Mouse (Mus musculus): ENCODE data around the gene Angptl6. TPM values are rescaled to one million over a fixed set of nuclear protein-coding genes. Genes with fewer than 3 reads are reported as not detected.
"Not testable (repeated sequence)": the region's sequence is repeated elsewhere in the genome, so short reads cannot be mapped to it uniquely, and the experiment has no call there.

The Angptl6 gene
- total RNA-seq, 2 experiments from 2014 or later, result 3.2 to 3.6 TPM

DNA sequence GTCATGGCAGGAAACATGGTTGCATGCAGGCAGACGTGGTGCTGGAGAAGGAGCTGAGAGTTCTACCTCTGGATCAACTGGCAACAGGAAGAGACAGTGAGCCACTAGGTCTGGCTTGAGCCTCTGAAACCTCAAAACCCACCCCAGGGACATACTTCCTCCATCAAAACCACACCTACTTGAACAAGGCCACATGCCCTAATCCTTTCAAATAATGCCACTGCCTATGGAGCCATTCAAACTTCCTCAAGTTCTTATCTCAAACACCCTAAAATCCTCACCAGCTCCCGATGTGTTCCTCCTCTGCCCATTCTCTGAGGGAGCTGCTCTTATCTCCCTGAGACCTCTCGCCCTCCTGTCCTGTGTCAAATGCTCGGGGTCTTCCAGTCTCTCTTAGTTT is 37.3 kb downstream of the Angptl6 start:
- DNase-seq (ENCODE audit: low spot score in 2 of 2), result no peak

DNA sequence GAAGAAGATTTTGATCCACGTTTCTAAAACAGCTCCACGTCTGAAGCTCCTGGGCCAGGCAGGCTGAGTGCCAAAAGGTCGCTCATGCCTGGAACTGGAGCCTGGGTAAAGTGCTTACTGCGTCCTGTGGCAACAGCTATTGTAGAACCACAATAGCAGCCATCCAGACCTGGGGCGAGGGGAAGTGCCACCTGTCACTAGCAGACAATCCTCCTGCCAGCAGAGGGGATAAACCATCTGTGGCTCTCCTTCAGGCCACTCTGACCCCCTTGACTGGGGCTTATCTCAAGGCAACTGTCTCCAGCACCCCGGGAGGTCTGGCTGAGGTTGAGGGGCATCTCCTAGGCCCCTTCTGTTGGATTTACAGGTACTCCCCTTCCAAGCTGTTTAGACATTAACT is 40.6 kb downstream of the Angptl6 start:
- no peak for DNase-seq (ENCODE audit: low spot score in 2 of 2)

DNA sequence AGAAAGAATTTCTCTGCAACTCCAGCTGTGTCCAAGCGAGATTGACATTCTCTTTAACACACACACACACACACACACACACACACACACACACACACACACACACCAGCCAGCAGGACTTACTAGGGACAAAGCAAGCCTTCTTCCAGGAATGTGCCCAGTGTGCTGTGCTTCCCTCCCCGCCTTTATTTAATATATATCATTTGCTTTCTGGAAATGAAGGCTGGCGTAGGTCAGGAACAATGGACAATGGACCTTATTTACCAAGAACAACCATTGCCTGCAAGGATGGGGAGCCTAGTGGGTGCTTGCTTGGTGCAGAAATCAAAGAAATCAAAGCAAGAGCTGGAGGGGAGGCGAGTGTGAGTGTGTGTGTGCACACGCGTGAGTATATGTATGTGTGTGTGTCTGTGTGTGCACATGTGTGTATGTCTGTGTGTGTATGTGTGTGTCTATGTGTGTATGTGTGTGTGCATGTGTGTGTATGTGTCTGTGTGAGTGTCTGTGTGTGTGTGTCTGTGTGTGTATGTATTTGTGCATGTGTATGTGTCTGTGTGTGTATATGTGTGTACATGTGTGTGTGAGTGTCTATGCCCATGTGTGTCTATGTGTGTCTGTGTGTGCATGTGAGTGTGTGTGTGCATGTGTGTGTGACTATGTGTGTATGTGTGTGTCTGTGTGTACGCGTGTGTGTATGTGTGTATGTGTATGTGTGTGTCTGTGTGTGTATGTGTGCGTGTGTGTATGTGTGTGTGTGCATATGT is 42.2 kb downstream of the Angptl6 start:
- DNase-seq (ENCODE audit: low spot score in 2 of 2), result no peak

DNA sequence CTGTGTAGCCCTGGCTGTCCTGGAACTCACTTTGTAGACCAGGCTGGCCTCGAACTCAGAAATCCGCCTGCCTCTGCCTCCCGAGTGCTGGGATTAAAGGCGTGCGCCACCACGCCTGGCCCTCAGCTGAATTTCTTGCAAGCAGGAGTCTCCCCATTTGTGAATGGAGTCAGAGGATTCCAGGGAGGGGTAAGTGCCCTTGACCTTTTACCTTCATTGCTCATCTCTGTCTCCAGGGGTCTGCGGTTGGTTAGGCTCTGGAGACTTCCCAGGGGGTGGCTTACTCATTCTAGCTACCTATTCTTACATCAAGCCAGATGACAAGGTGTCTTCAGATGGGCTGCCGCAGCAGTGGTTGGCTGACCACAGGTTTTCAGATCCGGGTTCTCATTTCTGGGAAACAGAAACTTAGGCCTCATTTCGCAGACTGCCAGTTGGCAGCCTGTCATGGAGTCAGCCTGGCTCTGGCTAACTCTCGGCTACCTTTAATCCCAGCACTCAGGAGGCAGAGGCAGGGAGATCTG is 44.0 kb downstream of the Angptl6 start:
- DNase-seq (ENCODE audit: low spot score in 2 of 2), result not testable (repeated sequence)

DNA sequence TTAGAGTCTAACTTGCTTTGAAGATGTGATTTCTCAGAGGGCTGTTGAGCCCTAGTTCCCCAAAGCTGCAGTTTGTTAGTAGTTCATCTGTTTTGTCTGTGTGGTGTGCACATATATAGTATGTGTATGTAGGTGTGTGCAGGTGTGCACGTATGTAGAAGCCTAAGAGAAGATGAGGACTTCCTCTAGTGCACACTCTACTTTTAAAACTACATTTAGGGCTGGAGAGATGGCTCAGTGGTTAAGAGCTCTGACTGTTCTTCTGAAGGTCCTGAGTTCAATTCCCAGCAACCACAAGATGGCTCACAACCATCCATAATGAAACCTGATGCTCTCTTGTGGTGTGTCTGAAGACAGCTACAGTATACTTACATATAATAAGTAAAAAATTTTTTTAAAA is 44.6 kb downstream of the Angptl6 start:
- no peak for DNase-seq (ENCODE audit: low spot score in 2 of 2)

DNA sequence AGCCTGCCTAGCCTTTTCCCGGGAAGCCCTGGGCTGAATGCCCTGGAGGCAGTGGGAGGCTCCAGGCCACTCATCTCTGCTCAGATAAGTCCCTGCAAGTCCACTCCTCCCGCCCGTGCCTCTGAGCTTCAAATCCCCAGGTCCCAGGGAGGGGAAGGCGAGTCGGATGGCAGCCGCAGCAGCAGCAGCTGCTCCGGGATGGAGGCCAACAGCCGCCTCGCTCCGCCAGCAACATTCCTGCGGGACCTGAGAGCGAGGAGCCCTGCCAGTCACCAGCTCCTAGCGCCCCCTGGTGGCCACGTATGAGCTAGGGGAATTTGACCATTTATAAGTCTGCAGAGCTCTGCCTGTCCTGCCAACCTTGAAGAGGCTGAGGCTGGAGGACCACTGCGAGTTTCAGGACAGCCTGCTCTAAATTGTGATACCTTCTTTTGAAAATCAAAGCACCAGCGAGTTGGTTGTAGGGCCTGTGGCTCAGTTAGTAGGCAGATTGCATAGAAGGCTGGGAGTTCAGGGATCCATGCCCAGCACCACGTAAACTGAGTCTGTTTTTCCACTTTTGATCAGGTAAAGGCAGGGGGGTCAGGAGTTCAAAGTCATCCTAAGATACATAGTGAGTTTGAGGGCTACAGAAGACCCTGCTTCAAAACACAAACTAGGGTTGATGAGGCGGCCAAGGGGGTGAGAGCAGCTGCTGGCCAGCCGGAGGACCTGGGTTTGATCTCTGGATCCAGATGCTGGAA is 48.5 kb downstream of the Angptl6 start:
- DNase-seq (ENCODE audit: low spot score in 2 of 2), result peak; percentile 95

DNA sequence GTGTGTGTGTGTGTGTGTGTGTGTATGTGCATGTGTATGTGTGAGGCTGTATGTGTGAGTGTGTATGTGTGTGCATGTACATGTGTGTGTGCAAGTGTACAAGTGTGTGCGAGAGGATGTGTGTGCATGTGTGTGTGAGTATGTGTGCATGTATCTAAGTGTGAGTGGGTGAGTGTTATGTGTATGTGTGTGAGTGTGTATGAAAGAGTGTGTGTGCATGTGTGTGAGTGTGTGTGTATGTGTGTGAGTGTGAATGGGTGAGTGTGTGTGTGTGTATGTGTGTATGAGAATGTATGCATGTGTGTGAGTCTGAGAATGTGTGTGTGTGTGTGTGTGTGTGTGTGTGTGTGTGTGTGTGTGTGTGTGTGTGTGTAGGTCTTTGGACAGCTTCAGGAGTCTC is 51.4 kb downstream of the Angptl6 start:
- DNase-seq (ENCODE audit: low spot score in 2 of 2), result no peak

DNA sequence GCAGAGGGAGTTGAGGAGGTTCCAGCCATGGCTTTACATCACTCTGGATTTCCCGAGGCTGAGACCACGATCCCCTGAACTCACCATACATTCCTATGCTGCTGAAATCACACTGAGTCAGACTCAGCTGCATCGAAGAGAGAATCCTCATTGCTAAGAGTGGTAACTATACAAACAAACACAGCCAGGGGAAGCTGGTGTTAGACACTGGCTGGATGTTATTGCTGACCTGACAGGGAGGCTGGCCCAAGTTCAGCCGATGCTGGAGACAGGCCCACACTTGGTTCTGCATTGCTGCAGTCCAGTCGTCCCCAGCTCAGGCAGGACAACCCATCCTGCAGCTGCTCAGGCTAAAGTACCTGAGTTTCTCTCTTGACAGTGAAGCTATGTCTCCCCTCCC is 53.7 kb downstream of the Angptl6 start:
- DNase-seq (ENCODE audit: low spot score in 2 of 2), result no peak

Small RNAs within 50 kb of the gene (microRNA-seq; reads per million reads assigned to microRNA genes)
- gene Mir7081 (ENCODE audit: borderline number of aligned reads in 2 of 2), result 0 to 2.8 reads per million in 2 experiments

Other genes with a start within 250 kb of the Angptl6 start
- gene Ubl5, start 236.8 kb downstream of the Angptl6 start, total RNA-seq (2021), result 100 to 1,000 TPM; 352 to 436 TPM
- 10 to 100 TPM; 18.3 to 19.4 TPM for gene Fbxl12, start 235.0 kb downstream of the Angptl6 start, total RNA-seq (2021)
- gene Pin1, start 227.6 kb downstream of the Angptl6 start, total RNA-seq (2021), result 10 to 100 TPM; 24.9 to 27.7 TPM
- gene Olfm2, start 133.4 kb downstream of the Angptl6 start, total RNA-seq (2021), result under 1 TPM; 0.53 to 0.58 TPM
- gene Col5a3, start 64.7 kb downstream of the Angptl6 start, total RNA-seq (2021), result 100 to 1,000 TPM; 123 to 412 TPM
- not detected for gene Rdh8, start 61.2 kb downstream of the Angptl6 start, total RNA-seq (2021)
- gene A230050P20Rik, start 11.1 kb downstream of the Angptl6 start, total RNA-seq (2021), result 10 to 100 TPM; 14.7 to 17.5 TPM
- gene Ppan, start 8.4 kb upstream of the Angptl6 start, total RNA-seq (2021), result 10 to 100 TPM; 39.8 to 41.1 TPM
- gene Eif3g, start 18.9 kb upstream of the Angptl6 start, total RNA-seq (2021), result 100 to 1,000 TPM; 156 to 162 TPM
- 10 to 100 TPM; 33.6 to 34.9 TPM for gene Dnmt1, start 80.2 kb upstream of the Angptl6 start, total RNA-seq (2021)
- gene S1pr2, start 97.1 kb upstream of the Angptl6 start, total RNA-seq (2021), result 10 to 100 TPM; 18.3 to 22.0 TPM
- gene Mrpl4, start 123.0 kb upstream of the Angptl6 start, total RNA-seq (2021), result 100 to 1,000 TPM; 122 to 124 TPM
- 10 to 100 TPM in 1 of 2 experiments, 1 to 10 TPM in 1; 9.0 to 31.8 TPM for gene Icam1, start 136.3 kb upstream of the Angptl6 start, total RNA-seq (2021)
- 1 to 10 TPM; 1.2 to 4.8 TPM for gene Icam4, start 149.6 kb upstream of the Angptl6 start, total RNA-seq (2021)
- gene Icam5, start 152.3 kb upstream of the Angptl6 start, total RNA-seq (2021), result under 1 TPM; 0.13 to 0.23 TPM
- not detected for gene Zglp1, start 187.4 kb upstream of the Angptl6 start, total RNA-seq (2021)
- gene Gm49373, start 193.4 kb upstream of the Angptl6 start, total RNA-seq (2021), result under 1 TPM; 0.53 to 0.80 TPM
- gene Fdx1l, start 193.9 kb upstream of the Angptl6 start, total RNA-seq (2021), result 10 to 100 TPM; 38.3 to 39.2 TPM
- gene Gm38431, start 212.3 kb upstream of the Angptl6 start, total RNA-seq (2021), result 1 to 10 TPM; 1.8 to 1.9 TPM
- gene Raver1, start 212.3 kb upstream of the Angptl6 start, total RNA-seq (2021), result 10 to 100 TPM; 42.9 to 47.1 TPM